Mouse (Mus musculus): ENCODE results near the gene Acad12.

- TF ChIP-seq POLR2A (IDR thresholded peaks at IDR 0.05; ENCODE audit: borderline replicate concordance, insufficient read depth, low read length) (no peak; the same call in 1 of the 2 replicates), CTCF (IDR thresholded peaks at IDR 0.05; ENCODE audit: borderline replicate concordance, insufficient read depth, low read depth, low read length) (no peak)
Observed at GRCm38 (mm10) chr5:121593451-121594401, 25.0 kb downstream of the Acad12 start, which contains the start of gene Aldh2.
